Mouse (Mus musculus) hindlimb bud, embryonic 11.5 days (tissue): ENCODE results near the gene Wnt9a.
"Not testable (repeated sequence)": the region's sequence is repeated elsewhere in the genome, so short reads cannot be mapped to it uniquely, and the experiment has no call there.

Source experiments
- DNase-seq: peaks from one replicate; pipeline ENCODE4 v3.0.0-alpha.2; 2012; ENCODE audit warnings: low read depth, low spot score; ENCODE audit errors: extremely low spot score

The Wnt9a gene

DNA sequence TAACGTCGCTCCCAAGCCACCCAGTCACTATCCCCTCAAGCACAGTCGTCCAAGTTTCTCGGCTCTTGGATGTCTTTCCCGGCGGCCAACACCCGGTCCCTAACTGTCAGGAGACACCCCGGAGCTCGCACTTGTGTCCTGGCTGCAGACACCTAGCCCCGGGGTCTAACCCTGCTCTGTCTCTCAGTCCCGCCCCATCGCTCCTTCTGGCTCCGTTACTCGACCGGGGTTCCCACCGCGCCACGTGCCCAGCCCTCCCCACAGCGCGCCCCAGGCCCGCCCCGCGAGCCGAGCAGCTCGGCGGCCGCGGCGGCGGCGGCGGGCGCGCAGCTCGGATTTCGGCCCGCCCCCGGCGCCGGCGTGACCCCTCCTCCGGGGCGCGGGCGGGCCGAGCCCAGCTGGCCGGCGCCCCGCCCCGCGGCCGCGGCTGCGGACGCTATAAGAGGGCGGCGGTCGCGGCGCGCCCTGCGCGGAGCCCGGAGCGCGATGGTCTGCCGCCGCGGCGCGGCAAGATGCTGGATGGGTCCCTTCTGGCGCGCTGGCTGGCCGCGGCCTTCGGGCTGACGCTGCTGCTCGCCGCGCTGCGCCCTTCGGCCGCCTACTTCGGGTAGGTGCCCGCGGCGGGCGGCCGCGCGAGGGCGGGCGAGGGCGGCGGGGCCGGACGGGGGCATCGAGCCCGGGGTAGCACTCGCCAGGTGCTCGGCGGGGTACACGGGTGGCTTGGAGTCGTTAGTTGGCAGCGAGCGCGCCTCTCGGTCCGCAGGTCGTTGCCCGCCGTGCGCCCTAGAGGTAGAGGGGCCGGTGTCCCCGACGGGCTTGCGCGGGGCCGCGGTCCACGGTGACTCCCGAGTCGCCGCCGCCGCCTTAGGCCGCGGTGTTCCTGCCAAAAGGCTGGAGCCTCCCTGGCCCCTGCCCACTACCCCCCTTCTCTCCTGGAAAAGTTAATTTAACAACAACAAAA is at the start of gene Wnt9a:
Gene Wnt9a, plus strand, starts transcription at position 468 of the 961 bp plus-strand sequence.
- no peak for DNase-seq

DNA sequence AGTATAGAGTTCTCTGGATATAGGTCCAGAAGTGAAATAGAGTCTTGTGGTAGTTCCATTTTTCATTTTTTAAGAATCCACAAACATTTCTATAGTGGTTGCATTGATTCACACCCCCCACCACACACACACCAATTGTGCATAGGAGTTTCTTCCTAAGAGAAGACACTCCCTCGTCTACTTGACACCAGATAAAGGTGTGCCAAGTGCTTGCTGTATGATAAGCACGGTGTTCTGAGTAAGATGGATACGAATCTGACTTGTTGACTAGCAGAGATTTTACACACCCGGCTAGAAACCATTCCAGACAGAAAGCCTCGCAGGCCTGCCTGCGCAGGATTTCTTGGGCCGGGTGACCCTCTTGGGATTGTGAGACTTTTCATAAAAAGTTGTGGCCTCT is 47.1 kb upstream of the Wnt9a start:
- DNase-seq: no peak

DNA sequence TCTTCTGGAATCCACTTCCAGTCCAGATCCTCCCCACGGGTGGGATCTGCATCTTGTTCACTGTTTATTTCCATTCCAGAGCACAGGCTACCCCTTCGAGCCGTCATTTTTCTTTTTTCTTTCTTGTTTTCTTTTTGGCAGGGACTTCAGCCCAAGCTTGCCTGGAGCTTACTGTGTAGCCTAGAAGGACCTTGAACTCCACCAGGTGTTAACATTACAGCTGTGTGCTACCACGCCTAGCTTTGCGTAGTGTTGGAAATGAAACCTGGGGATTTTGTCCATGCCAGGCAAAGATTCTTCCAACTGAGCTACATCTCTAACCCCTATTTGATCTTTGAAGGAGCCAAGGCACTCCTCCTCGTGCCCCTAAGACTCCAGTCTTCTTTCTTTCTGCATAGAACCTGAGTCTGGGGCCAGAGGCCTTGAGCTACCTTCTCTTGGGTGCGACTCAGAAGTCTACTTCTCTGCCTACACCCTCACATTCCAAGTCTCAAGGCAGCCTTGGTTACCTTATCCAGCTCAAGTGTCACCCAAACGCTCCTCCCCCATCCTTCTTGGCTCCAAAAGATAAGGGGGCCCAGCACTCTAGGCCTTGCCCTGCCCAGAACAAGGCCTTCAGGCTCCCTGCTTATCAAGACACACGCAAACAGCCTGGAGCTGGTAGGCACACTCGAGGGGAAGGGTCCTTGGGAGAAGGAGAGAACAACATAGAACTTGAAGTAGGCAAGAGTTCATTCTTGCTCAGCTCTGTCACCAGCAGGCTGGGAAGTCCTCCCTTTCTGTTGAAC is 45.8 kb upstream of the Wnt9a start:
- DNase-seq: no peak

DNA sequence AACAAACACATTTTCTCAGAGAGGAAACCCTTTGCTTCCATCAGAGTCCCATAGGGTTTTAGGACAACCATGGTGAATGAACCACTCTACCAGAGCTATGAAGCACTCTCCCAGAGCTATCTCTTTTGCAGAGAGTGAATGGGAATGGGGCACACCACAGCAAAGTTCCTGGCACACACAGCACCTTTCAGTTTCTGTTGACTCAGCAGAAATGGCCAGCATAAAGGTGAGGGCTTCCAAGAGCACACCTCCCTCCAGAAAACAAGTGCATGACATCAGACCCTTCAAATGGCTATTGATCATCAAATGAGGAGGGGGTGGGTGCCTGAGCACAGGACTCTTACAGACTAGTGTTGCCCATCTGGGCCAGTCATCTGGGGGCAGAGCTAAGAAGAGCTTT is 44.4 kb upstream of the Wnt9a start:
- no peak for DNase-seq

DNA sequence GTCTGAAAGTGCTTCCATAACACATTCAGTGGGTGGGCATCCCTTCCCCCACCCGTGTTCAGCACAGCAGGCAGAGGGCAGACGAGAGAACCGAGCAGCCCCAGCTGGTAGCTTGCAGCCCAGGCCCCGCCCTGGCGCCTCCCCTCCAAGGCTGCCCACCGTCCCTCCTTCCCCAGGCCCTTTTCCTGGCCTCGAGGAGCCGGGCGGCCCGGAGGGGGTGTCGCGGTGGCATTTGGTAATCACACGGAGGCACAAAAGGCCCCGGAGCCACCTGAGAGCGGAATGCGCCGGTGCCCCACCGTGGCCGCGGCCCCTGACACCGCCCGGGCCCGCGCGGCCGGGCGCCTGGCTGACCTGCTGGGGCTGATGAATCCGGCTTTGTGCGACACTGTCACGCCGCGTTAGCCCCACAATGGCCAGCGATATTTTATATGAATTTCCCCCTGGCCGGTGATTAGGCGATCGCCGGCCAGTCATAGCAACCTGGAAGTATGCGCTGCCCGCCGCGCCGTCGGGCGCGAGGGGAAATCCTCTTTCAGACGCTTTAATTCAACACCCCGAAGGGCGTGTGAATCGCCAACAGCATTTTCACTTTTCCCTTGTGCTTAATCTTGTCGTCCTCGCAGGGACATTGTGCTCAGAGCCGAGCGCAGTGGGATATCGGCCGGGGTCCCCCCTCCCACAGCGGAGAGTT is 42.7 kb upstream of the Wnt9a start:
- no peak for DNase-seq

DNA sequence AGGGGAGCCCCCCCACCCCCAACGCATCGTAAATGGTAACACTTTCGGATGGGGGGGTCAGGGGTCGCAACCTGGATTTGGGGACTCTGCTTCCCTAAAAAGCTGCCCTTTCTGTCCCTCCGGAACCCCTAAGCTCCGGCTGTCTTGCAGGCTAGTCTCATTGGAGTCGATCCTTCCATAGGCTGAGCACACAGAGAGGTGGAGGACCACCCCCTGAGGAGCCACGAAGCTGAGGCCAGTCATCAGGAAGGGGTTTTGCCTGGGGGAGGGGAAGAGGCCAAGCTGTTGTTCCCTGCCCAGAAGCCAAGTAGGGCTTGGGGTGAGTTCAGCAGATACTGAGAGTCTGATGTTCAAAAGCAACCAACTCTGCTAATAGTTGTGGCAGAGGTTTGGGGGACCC is 42.1 kb upstream of the Wnt9a start:
- DNase-seq: no peak

DNA sequence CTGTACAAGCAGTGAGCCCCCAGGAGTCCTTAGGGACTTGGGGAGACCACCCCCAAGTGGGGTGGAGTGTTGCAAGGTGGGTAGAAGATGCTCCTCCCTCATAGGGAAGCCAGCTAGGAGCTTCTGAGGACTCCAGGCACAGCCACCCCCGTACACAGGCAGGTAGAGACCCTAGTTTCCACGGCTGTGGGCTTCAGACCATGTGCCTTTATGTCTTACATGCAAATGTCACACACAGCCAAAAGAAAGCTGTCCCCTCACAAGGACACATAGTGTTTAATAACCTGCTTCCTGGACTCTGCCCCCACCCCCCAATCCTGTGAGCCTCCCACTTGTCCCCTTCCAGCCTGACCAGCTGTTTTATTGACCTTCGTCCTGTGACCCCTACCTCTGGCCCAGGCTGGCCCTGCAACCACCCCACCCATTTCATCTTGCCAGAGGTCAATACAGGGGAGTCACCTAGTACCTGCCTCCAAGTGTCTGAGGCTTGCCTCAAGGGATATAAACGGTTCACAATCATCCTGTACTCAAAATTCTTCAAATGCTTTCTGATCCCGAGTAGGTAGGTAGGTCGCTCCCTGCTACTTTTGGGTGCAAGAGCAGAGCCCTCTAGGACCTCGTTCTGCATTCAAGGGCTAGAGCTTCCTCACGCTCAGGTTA is 41.4 kb upstream of the Wnt9a start:
- DNase-seq: no peak

DNA sequence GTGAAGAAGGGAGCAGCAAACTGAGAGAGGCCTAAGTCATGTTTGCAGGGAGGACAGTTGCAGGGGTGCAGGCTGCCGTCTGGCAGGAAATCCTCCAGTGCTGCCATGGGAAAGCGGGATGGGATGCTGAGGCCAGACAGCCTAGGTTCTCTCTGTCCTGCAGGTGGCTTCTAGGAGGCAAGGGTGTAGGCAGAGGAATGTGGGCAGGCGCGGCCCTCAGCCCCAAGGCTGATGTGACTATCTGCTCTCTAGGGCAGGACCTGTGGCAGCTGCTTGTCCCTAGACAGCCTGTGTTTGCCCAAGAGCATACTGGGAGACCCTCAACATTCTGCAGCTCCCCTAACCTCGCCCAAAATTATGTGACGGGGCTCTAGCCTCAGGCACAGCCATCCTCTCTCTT is 40.0 kb upstream of the Wnt9a start:
- DNase-seq: no peak

DNA sequence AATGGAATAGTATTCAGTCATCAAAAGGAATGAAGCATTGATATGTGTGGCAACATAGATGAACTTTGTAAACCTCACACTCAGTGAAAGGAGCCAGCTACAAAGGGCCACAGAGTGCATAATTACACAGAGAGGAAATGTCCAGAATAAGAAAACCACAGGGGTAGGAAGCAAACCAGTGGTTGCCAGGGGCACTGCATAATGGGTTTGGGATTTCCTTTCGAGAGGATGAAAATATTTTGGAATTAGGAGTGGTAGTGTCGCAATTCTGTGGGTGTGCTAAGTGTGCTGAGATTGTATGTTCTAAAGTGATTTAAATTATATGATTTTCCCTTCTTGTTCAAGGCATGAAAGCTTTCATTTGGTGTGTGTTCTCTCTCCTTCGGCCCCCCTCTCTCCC is 32.5 kb upstream of the Wnt9a start:
- DNase-seq: no peak

DNA sequence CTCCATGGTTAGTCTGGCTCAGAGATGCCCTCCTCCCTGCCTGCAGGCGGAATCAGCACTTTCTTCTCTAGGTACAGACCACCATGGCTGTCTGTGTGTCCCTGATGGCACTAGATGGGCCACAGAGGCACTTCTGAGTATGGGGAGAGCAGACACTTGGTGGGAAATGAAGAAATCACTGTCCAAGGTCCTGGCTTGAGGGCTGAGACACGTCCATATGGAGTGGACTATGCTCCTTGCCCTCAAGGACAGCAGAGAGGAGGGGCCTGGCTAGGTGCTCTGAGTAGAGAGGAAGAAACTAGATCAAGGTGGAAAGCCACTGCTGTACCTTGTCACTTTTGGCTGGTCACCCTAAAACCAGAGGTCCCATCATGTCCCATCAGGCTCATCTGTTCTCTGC is 29.9 kb upstream of the Wnt9a start:
- DNase-seq: no peak

DNA sequence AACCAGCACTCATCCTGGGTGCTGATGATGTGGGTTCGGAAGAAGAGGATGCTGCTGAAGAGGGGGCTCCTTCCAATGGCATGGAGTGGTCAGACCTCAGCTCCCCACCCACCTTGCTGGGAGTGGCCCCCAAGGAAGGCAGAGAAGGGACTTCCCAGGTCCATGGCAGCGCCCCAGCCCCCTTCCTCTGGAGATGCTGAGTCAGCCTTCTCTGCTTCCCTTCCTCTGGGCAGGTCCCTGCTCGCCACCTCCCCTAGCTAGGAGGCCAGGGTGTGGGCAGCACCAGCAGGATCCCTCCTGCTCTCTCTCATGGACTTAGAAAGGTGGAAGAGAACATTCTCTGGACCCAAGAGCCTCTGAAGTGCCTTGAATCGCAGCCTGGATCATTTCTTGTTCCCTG is 28.7 kb upstream of the Wnt9a start:
- no peak for DNase-seq

DNA sequence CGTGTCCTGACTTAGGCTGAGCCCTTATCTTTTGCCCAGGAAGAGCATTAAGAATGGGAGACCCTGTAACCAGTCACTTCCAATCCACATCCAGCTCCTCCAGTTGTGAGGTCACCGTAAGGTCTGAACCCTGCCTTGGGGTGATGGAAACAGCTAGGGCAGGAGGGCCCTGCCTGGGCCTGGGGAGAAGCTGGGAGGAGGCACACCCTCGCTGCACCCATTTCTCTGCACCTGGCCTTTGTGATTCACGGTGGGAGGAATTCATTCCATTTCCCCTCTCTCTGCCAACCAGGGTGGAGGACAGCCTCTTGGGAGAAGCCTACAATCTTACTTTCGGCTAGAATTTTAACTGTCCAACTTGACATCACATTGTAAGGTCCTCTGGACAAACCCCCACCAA is 24.6 kb upstream of the Wnt9a start:
- DNase-seq: no peak

DNA sequence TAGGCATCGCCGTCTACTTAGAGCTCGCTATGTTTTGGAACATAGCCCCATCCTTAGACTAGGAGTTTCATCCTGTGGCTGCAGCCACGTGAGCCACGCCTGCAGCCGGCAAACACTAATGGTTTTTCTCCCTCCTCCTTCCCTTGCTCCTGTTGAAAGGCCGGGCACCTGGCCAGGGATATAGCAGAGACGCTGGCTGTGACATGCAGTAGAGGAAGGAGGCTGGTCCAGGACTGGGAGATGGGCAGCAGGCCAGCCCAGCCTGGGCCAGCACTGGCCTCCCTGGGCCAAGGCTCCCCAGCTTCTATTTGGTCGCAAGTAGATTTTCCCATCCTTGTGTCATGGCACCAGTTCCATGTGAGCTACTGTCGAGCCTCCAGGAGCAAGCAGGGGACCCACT is 23.8 kb upstream of the Wnt9a start:
- no peak for DNase-seq

DNA sequence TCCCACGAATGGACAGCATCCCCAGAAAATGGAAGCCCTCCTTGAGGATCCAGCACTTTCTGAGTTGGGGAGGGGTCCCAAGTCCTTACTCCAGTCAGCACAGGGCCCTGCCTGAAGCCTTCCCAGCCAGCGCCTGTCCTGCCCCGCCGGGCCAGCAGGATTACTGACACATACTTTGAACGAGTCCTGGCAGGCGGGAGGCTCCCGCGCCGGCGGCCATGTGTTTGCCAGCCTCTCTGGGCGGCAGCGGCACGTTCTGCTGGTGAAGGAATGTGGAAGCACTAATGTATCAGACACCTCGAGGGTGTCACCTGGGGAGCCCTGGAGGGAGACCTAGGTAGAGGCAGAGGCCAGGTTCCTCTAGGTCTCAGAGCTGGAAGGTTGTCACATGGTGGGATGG is 22.6 kb upstream of the Wnt9a start:
- DNase-seq: no peak

DNA sequence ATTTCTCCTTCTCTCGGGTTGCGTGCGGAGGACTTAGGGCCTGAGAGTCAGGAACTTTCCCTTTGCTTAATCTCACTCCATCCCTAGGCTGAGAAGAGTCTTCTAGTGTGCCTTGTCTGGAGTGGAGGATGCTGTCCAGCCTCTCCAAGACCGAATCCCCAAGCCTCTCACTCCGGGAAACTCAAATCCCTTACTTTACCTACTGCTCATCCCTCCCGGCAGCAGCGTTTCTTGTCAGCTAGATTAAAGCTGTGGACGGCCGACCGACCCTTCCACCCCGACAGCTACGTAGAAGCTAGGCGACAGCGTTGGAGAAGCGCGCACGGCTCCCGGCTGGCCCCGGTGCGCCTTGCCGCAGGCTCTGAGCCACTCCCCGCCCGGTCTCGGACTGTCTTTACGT is 17.0 kb upstream of the Wnt9a start:
- DNase-seq: no peak

DNA sequence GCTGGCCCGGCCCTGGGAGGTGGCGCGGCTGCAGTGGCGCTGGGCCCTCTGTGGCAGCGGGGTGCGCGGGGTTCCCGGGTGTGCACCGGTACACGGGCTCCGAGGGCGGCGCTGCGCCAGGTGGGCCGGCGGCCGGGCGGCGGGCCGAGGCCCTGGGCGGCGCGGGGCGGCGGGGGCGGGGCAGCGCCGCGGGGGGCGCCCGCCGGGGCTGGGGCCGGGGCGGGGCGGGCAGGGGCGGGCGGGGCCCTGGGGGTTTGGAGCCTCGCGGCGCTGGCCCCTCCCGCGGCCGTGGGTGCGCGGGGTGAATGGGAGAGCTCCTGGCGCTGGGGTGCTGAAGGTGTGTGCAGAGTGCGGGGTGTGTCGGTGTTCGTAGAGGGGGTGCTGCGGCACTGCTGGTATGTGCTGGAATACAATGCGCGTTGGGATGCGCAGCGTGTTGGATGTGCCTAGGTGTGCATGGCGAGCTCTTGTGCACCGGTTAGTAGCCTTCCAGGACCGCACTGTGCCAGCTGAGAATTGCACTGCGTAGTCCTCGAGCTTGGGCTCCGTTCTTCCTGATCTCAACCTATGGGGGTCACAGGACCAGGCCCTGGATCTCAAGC is 15.9 kb upstream of the Wnt9a start, which contains the start of gene Wnt3a:
Gene Wnt3a, minus strand, starts transcription at position 51 of the 602 bp plus-strand sequence.
- DNase-seq: no peak

DNA sequence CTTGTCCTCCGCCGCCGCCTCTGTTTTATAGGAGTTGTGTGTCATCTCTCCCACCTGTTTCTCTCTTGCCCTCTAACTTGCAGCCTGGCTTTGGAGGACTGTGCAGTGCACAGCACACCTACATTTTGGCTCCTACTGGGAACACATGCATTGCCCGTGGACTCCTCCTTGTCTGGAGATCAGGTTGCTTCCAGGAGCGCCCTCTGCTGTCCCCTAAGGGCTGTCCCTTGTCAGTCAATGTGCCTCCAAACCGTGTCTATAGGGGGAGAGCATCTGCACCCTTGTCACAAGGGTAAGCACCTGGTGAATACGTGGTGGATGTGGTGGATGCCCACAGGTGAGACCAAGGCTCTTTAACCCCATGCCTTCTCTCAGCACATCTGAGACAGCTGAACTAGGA is 13.1 kb upstream of the Wnt9a start:
- DNase-seq: no peak

DNA sequence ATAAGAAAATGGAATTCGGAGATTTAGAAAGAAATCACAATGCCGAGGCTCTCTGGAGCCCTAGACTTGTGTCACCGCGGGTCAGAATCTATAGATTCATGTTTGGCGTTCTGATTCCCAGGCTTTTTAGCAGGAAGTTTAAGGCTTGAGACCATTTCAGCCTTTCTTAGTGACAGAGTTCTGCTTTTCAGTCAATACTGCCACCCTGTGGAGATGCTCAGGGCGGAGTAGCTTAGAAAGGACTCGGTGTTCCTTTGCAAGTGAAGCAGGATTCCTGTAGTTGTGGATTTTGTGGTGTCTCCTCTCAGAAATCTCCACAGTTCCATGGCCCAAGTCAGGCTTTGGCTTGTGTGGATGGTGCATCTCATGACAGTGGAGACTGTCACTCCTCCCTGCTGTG is 8.8 kb upstream of the Wnt9a start:
- no peak for DNase-seq

DNA sequence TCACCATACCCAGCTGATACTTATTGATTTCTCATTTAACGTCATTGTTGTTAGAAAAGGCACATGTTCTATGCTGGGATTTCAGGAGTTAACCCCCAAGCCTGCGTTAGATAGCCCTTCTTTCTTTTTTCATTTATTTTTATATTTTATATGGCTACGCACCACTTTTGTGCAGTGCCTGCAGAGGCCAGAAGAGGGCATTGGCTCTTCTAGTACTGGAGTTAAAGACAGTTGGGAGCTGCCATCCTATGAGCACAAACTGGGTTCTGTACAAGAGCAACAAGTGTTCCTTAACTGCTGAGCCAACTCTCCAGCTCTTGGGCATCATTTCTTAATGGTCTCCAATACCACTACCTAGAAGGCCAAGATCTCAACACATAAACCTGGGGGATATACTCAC is 6.5 kb upstream of the Wnt9a start:
- no peak for DNase-seq

DNA sequence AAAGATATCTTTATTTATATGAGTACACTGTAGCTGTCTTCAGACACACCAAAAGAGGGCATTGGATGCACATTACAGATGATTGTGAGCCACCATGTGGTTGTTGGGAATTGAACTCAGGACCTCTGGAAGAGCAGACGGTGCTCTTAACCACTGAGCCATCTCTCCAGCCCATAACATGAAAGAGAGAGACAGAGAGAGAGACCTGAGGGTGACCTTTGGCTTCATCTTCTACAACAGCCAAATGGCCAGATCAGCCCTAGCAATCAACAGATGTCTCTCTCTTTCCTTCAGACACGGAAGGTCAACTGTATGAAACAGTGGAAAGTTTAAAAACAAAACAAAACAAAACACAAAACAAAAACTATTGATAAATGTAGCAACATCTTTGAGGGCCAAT is 5.7 kb upstream of the Wnt9a start:
- DNase-seq: not testable (repeated sequence)
